Mouse (Mus musculus): ENCODE data around the gene Ttc30b. TPM values are rescaled to one million over a fixed set of nuclear protein-coding genes. Genes with fewer than 3 reads are reported as not detected.

The Ttc30b gene
- polyA plus RNA-seq, 1 experiment: 0.68 TPM

DNA sequence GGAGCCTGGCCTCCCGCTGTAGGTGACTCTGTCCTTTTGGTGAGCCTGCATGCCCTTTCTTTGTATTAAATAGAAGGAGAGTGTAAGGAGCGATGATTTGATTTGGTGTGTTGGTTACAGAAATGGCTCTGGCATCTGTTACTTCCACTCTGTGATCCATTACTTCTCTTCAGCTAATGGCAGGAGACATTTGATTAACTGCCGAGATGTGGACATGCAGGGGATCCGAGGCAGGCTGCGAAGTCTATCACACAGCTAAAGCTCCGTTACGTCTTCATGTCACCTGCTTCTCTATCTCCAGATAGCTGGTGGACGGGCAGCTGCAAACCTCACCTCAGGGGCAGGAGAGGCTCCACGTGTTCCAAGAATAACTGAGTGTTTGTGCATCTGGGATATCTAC lies 35.7 kb upstream of the Ttc30b start:
- H3K4me3 ChIP-seq (replicated peaks): no peak overlapping the region
- TF ChIP-seq FLI1 (IDR thresholded peaks at IDR 0.05; ENCODE audit: low read length) (no peak), GATA1 (IDR thresholded peaks at IDR 0.05; ENCODE audit: borderline replicate concordance, low read length) (no peak)
- H3K36me3 ChIP-seq (replicated peaks; ENCODE audit: low read length): no peaks in the 10 kb centered on the region
- H3K27me3 ChIP-seq (replicated peaks): peaks cover 5% of the 10 kb centered on the region
- H3K4me1 ChIP-seq: no peaks in the 10 kb centered on the region
- no peaks in the 10 kb centered on the region for H3K9me3 ChIP-seq

GRCm38 (mm10) chr2:75964972-75965371 lies 26.6 kb upstream of the Ttc30b start:
- Histone ChIP-seq H3K9me3 (no peaks in the 10 kb centered on the region), H3K27me3 (replicated peaks) (peaks cover 10% of the 10 kb centered on the region), H3K36me3 (replicated peaks; ENCODE audit: low read length) (no peaks in the 10 kb centered on the region), H3K4me1 (peaks cover 24% of the 10 kb centered on the region), H3K4me3 (replicated peaks) (peak overlapping the region; percentile 90)
- TF ChIP-seq GATA1 (IDR thresholded peaks at IDR 0.05; ENCODE audit: borderline replicate concordance, low read length): no peak
- TF ChIP-seq FLI1 (IDR thresholded peaks at IDR 0.05; ENCODE audit: low read length): no peak

GRCm38 (mm10) chr2:75964512-75964911 lies 26.1 kb upstream of the Ttc30b start:
- peak overlapping the region; percentile 90 for H3K4me3 ChIP-seq (replicated peaks)
- no peaks in the 10 kb centered on the region for H3K36me3 ChIP-seq (replicated peaks; ENCODE audit: low read length)
- TF ChIP-seq GATA1 (IDR thresholded peaks at IDR 0.05; ENCODE audit: borderline replicate concordance, low read length): no peak
- TF ChIP-seq FLI1 (IDR thresholded peaks at IDR 0.05; ENCODE audit: low read length): no peak
- peaks cover 8% of the 10 kb centered on the region for H3K27me3 ChIP-seq (replicated peaks)
- H3K4me1 ChIP-seq: peaks cover 24% of the 10 kb centered on the region
- no peaks in the 10 kb centered on the region for H3K9me3 ChIP-seq

DNA sequence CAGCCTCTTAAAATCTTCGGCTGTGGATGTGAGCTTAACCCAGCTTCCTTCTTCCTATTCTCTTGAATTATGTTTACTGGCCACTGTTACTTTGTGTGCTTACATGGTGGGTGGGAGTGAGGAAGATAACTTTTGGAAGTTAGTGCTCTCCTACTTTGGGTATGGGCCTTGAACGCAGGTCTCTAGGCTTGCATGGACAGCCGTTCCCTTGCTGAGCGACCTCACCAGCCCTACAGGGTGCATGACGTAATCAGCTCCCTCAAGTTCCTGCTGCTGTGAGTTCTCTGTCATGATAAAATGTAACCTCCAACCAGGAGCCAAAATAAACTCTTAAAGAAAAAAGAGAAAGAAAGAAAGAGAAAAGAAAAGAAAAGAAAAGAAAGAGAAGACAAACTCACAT lies 25.7 kb upstream of the Ttc30b start:
- Histone ChIP-seq H3K9me3 (no peaks in the 10 kb centered on the region), H3K27me3 (replicated peaks) (peaks cover 9% of the 10 kb centered on the region), H3K4me3 (replicated peaks) (peak overlapping the region; percentile 90), H3K36me3 (replicated peaks; ENCODE audit: low read length) (no peaks in the 10 kb centered on the region), H3K4me1 (peaks cover 24% of the 10 kb centered on the region)
- TF ChIP-seq FLI1 (IDR thresholded peaks at IDR 0.05; ENCODE audit: low read length): no peak
- no peak for TF ChIP-seq GATA1 (IDR thresholded peaks at IDR 0.05; ENCODE audit: borderline replicate concordance, low read length)

GRCm38 (mm10) chr2:75963211-75963840 lies 24.9 kb upstream of the Ttc30b start:
- no peak for TF ChIP-seq FLI1 (IDR thresholded peaks at IDR 0.05; ENCODE audit: low read length)
- TF ChIP-seq GATA1 (IDR thresholded peaks at IDR 0.05; ENCODE audit: borderline replicate concordance, low read length): no peak
- Histone ChIP-seq H3K4me3 (replicated peaks) (no peak overlapping the region), H3K4me1 (peaks cover 24% of the 10 kb centered on the region), H3K27me3 (replicated peaks) (peaks cover 9% of the 10 kb centered on the region), H3K9me3 (no peaks in the 10 kb centered on the region), H3K36me3 (replicated peaks; ENCODE audit: low read length) (no peaks in the 10 kb centered on the region)

- TF ChIP-seq GATA1 (IDR thresholded peaks at IDR 0.05; ENCODE audit: borderline replicate concordance, low read length) (no peak), FLI1 (IDR thresholded peaks at IDR 0.05; ENCODE audit: low read length) (no peak)
- Histone ChIP-seq H3K4me3 (replicated peaks) (no peak overlapping the region), H3K36me3 (replicated peaks; ENCODE audit: low read length) (no peaks in the 10 kb centered on the region), H3K27me3 (replicated peaks) (peaks cover 12% of the 10 kb centered on the region), H3K4me1 (peaks cover 24% of the 10 kb centered on the region), H3K9me3 (no peaks in the 10 kb centered on the region; the same call in 1 of the 2 replicates)
Observed at GRCm38 (mm10) chr2:75960366-75961330, 22.3 kb upstream of the Ttc30b start.

GRCm38 (mm10) chr2:75959850-75960365 lies 21.5 kb upstream of the Ttc30b start:
- TF ChIP-seq GATA1 (IDR thresholded peaks at IDR 0.05; ENCODE audit: borderline replicate concordance, low read length) (no peak), FLI1 (IDR thresholded peaks at IDR 0.05; ENCODE audit: low read length) (no peak)
- no peaks in the 10 kb centered on the region; the same call in 1 of the 2 replicates for H3K9me3 ChIP-seq
- peaks cover 16% of the 10 kb centered on the region for H3K27me3 ChIP-seq (replicated peaks)
- H3K4me3 ChIP-seq (replicated peaks): no peak overlapping the region
- H3K4me1 ChIP-seq: peaks cover 22% of the 10 kb centered on the region
- no peaks in the 10 kb centered on the region for H3K36me3 ChIP-seq (replicated peaks; ENCODE audit: low read length)

DNA sequence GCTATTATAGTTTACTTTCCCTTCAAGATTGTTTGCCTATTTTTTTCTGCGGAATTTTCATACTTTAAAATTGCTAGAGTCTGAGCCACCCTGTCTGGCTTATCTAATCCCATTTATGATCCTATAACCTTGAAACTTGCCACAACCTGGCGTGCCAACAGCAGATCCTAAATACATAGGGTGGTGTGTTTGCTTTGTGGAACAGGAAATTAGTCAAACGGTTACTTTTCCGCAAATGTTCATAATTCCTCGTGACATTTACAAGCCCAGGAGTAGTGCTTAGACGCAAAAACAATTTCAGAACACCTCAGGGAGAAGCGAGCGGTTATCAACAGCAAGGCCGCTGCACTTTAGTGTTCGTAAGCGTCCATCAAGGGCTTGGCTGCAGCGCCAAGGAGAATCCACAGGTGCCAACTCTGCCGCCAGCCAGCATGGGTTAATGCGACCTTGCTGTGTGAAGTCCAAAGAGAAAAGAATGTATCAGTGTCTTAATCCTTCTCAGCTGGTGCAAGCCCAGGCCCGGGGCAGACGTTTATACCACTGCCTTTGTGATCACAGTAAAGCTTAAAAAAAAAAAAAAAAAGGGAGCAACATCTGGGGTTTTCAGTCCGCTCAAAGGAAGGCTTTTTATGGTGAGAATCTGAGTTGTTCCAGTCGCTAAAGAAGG lies 20.9 kb upstream of the Ttc30b start:
- Histone ChIP-seq H3K4me3 (replicated peaks) (no peak overlapping the region), H3K4me1 (peaks cover 17% of the 10 kb centered on the region), H3K27me3 (replicated peaks) (peaks cover 16% of the 10 kb centered on the region), H3K36me3 (replicated peaks; ENCODE audit: low read length) (no peaks in the 10 kb centered on the region), H3K9me3 (no peaks in the 10 kb centered on the region; the same call in 1 of the 2 replicates)
- TF ChIP-seq FLI1 (IDR thresholded peaks at IDR 0.05; ENCODE audit: low read length): no peak
- TF ChIP-seq GATA1 (IDR thresholded peaks at IDR 0.05; ENCODE audit: borderline replicate concordance, low read length): no peak

DNA sequence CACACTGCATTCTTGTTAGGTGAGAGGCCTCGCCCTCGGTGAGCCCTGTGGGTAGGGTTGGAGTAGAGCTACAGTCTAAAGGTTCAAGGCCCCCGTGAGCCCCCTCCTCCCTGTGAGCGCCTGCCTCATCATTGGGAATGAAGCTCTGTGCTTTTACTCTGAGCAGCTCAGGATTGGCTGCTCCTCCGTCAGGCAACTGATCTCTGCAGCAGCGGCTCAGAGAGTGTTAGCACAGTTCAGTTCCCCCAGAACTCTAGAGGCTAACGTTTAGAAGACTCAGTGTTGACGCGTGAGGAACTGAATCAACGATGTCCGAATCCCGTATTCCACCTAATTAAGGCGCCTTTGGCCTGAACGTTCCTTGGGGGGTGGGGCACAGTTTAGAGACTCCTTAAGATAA lies 17.3 kb upstream of the Ttc30b start:
- Histone ChIP-seq H3K4me3 (replicated peaks) (no peak overlapping the region), H3K9me3 (no peaks in the 10 kb centered on the region; the same call in 1 of the 2 replicates), H3K36me3 (replicated peaks; ENCODE audit: low read length) (no peaks in the 10 kb centered on the region), H3K4me1 (peaks cover 12% of the 10 kb centered on the region), H3K27me3 (replicated peaks) (peaks cover 20% of the 10 kb centered on the region)
- TF ChIP-seq FLI1 (IDR thresholded peaks at IDR 0.05; ENCODE audit: low read length) (no peak), GATA1 (IDR thresholded peaks at IDR 0.05; ENCODE audit: borderline replicate concordance, low read length) (no peak)
